Mouse (Mus musculus): ENCODE results near the gene Gm11034.

The Gm11034 gene

DNA sequence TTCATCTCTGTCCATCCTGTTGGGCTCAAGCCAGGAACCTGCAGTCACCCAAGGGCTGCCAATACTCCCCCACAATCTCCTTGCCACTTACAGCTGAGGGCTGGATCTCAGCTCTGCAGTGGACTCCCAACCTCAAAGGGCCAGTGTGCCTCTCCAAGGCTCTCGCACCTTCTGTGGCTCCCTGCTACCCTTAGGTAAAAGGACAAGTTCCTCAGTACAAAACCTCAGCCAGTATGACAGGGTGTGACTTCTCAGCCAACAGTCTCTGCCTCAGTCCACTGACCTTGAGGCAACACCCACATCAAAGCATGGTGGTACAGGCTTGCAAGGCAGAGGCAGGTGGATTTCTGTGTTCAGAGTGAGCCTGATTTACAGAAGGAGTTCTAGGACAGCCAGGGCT is 1.6 kb downstream of the Gm11034 start:
- no peak for DNase-seq (ENCODE audit: low read depth, low spot score)

GRCm38 (mm10) chr8:72210710-72211109 is 2.7 kb downstream of the Gm11034 start:
- DNase-seq (ENCODE audit: low read depth, low spot score) = no peak

- no peak for DNase-seq (ENCODE audit: low read depth, low spot score)
Observed at GRCm38 (mm10) chr8:72210222-72210621, 3.2 kb downstream of the Gm11034 start.

- DNase-seq (ENCODE audit: low read depth, low spot score) = no peak
Observed at GRCm38 (mm10) chr8:72208582-72208981, 4.9 kb downstream of the Gm11034 start.

DNA sequence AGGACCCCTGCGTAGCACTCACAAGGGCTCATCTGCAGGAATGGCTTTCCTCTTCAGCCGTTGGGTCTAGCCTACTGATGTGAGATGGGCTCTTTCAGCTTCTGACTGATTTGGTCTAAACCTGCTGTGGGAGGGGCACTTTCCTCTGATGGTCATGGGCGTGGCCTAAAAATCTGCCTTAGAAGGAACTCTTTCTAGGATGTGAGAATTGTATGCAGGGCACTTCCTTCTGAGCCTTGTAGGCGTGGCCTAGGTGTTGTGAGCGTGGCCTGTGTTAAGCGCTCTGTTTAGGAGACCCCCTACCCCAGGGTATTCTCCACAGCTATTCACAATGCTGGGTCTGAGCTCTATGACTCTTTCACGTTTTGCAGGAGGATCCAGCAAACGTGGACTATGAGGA is 15.4 kb downstream of the Gm11034 start:
- no peak for DNase-seq (ENCODE audit: low read depth, low spot score)

- DNase-seq (ENCODE audit: low read depth, low spot score) = no peak
Observed at GRCm38 (mm10) chr8:72192065-72192464, 21.4 kb downstream of the Gm11034 start.

- no peak for DNase-seq (ENCODE audit: low read depth, low spot score)
Observed at GRCm38 (mm10) chr8:72190215-72190539, 23.3 kb downstream of the Gm11034 start.

- DNase-seq (ENCODE audit: low read depth, low spot score) = no peak
Observed at GRCm38 (mm10) chr8:72189417-72190214, 23.8 kb downstream of the Gm11034 start, which contains the start of gene Hsh2d. Hsh2d (plus strand) TSS chr8:72189638.

- DNase-seq (ENCODE audit: low read depth, low spot score) = no peak
Observed at GRCm38 (mm10) chr8:72187793-72188331, 25.6 kb downstream of the Gm11034 start.

DNA sequence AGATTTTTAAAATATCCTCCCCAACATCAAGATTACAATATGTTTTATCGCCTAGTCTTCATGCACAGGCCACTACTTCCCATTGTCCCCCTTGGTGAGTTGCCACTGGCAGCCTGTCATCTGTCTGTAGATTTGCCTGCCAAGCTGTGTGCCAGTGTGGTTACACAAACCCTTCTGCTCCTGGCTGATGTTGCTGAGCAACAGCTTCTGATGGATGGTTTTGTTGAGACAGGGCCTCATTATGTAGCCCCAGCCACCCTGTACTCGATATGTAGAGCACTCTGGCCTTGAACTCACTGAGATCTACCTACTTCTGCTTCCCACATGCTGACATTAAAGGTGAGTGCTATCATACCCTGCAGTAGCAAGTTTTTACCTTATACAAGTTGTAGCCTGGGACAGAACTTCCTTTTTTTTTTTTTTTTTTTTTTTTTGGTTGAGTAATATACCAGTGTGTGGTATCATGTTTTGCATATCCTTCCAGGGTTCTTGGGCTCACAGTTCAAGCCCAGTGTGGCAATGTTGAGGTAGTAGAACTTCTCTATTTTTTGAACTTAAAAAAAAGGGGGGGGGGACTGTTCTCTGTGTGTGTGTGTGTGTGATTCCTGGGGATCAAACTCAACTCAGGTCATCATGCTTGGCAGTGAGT is 29.8 kb downstream of the Gm11034 start:
- peak; percentile 37 for DNase-seq (ENCODE audit: low read depth, low spot score)

GRCm38 (mm10) chr8:72177346-72177925 is 36.0 kb downstream of the Gm11034 start:
- peak; percentile 86 for DNase-seq (ENCODE audit: low read depth, low spot score)

DNA sequence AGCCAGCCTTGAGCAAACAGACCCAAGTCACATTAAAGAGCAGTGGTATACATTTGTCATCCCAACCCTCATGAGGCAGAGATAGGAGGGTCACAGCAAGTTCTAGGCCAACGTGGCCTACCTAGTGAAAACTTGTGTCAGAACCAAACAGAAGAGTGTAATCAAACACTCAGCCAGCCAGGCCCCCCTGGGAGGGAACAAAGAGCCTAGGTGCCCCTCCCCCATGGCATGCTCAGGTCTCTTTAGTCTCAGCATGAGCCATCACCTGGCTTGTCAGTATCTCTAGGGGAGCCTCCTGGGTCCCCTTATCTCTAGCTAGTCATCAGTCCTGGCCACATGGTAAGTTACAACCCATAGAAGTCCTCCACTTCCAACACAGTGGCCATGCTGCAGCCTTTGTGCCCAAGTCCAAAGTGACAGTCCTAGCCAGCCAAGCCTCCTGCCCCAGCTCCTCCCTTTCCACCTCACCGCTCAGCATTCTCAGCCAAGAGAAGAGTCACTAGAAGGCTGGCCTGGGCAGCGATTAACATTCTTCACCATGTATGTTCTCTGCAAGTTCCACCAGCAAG is 43.7 kb downstream of the Gm11034 start:
- no peak for DNase-seq (ENCODE audit: low read depth, low spot score)

GRCm38 (mm10) chr8:72169098-72169668 is 44.3 kb downstream of the Gm11034 start:
- DNase-seq (ENCODE audit: low read depth, low spot score) = no peak
